Mouse (Mus musculus): ENCODE data around the gene Tctex1d4.

Tctex1d4 gene

DNA sequence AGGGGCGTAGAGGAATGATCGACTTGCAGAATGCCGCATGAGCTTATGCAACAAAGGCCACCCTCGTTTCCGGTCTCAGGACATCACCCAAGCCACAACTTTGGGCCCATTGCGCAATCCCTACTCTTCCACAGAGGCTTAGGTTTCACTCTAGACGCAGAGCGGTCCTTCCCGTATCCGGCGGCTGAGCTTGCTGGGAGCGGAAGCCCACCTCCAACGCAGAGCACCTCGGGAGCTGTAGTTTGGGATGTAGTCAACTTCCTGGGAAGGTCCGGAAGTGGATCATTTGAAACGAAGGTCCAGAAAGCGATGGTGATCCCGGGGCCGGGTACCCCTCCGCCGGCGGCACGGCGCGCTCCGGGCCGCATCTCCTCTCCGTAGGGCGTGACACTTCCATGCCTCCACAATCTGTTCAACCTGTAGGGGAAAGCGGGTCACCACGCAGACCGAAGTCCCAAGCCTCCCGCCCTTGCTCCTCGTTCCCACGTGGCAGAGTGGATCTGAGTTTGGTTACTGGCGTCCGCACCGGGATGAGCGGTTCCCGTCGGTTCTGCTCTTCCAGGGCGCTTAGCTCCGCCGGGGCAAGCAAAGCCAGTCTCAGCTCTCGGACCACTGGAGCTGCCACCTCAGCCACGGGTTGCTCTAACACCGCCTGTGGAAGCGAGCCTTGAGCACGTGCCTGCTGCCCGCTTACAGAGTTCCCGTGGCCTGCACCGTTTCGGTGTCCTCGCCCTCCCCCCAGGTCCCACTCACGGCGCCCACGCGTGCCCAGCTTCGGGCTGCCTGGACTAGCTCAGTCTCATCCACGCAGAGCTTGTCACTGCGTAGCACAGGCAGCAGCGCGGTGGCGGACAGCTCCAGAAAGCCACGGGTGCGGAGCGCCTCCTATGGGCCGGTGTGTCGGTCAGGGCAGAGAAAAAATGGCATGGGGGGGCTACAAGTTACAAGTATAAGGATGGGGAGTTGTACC lies 5.9 kb upstream of the Tctex1d4 start:
- peak; percentile 96 to 97 for DNase-seq

GRCm38 (mm10) chr4:117122209-117122608 lies 4.4 kb upstream of the Tctex1d4 start:
- DNase-seq, result no peak

GRCm38 (mm10) chr4:117123546-117124217 lies 2.9 kb upstream of the Tctex1d4 start:
- no peak for DNase-seq

GRCm38 (mm10) chr4:117124218-117124517 lies 2.4 kb upstream of the Tctex1d4 start:
- DNase-seq, result no peak

DNA sequence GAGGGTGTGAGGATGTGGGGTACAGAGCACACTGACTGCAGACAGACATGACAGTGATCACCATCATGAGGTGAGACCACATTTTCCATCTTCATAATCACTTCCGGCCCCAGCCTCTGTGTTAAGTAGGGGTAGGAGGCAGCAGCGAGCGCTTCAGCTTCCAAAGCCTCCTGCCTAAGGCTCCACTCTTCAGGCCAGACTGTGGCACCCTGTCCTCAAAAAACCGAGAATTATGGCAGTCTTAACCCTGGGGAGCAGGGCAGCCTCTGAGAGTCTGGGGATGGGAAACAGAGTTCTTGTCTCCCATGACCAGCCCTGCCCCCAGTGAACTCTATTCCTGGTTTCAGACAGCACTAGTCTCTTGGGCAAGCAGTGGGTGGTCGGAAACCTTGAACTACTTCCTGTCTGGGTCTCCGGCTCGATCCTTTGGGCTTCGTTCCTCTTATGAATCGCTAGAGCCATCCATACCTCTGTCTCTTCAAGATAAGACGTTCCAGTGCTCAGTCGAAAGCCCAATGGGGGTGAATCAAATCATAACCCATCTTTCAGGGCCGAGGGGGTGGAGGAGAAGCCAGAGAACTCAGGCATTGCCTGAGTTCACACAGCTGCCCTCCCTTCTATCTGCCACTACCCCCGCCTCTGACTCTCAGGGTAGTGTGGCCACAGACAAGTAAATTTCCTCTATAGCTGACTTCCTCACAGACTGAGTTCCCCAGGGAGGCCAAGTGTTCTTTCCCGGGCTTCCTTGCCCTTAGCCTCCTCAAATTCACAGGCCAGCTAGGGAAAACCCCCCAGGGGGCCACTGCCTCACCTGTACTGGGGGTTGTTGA lies 1.9 kb upstream of the Tctex1d4 start:
- peak in 1 of 2 experiments; percentile 33 for DNase-seq

- peak in 1 of 2 experiments; percentile 30 for DNase-seq
Observed at GRCm38 (mm10) chr4:117125348-117125909, 1.2 kb upstream of the Tctex1d4 start, which contains the start of gene Btbd19. Gene Btbd19 (minus strand): TSS chr4:117125725.

DNA sequence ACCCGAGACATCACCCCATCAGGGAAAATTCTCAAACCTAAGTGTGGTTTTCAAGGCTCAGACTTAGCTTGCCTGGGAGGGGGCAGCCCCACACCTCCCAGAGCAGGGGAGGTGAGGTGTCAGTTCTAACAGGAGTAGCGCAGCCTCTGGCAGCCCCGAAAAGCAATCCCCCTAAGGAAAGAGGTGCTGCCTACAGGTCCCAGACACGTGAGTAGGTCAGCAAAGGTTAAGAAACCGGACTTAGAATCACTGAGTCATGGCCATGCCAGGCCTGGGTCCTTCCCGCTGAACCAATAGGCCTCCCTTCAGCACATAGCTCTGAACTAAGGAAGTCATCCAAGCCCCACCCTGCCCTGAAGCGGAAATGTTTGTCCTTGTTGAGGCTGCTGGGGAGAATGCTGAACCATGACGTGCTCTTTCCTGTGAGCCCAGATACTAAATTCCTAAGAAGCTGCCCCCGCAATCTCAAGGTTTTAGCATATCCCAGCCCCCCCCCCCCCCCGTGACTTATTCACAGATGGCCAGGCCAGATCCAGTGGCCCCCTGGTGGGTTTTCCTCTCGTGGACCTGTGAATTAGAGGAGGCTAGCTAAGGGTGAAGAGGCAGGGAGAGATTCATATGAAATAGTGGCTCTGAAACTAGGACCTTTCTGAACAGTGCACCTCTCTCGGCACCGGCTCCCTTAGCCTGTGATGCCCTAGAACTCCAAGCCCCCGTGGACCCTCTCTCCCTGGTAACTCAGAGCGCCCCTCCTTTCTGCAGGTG lies 502 bp upstream of the Tctex1d4 start:
- peak; percentile 75 to 84 for DNase-seq

GRCm38 (mm10) chr4:117127991-117128686 lies 1.5 kb downstream of the Tctex1d4 start:
- DNase-seq, result no peak

DNA sequence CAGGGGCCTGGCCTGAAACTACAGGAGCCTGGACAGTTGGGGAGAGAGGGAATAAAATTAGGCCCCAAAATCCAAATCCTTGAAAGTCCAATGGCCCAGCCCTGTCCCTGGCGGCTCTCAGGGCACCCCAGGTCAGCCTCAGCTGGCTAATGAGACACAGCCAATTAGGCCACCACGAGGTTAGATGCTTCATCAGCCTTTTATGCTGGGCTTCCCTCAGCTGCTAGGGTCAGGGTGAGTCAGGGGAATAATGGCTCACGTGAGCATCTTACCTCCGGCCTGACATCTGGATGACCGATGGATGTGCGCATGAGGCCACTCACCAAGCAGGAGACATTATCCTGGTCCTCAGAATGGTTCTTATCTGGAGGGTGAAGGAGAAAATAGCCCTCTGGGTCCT lies 4.2 kb downstream of the Tctex1d4 start:
- DNase-seq, result no peak

- DNase-seq, result no peak
Observed at GRCm38 (mm10) chr4:117131198-117131597, 4.6 kb downstream of the Tctex1d4 start.

DNA sequence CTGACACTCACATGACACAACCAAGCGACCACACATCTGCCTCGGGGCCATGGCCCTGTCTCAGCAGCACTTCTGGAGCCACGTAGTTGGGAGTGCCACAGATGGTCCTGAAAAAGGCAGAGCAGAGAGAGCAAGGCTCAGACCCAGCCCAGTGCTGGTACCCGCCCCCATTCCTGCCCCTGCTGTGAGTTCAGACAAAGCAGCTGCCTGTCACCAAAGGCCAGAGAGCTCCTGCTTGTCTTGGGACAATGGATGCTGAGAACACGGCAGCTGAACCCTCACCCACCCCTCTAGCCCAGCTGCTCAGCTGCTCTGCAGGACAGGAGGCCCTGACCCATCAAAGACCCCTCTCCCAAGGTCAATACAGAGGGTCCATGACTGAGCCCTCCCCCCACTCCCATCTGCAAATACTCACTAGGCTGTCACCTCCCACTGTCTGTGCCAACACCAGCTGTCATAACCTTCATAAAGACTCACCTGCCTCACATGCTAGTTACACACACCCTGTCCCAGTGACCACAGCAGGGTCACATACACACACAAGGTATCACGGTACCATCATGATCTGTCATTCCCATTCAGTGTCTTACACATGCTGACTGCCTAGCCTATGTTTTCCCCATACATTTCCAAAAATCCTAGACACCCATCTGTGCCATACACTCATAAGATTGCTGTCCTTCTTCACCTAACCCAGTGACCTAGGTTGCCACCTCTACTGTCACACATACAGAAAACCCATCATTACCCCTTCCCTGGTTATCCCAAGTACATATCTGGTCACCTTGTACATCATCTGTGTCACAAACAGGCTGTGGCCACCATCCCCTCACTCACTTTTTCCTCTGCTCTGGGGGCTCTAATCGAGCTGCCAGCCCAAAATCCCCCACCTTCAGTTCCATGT lies 5.5 kb downstream of the Tctex1d4 start:
- no peak for DNase-seq

DNA sequence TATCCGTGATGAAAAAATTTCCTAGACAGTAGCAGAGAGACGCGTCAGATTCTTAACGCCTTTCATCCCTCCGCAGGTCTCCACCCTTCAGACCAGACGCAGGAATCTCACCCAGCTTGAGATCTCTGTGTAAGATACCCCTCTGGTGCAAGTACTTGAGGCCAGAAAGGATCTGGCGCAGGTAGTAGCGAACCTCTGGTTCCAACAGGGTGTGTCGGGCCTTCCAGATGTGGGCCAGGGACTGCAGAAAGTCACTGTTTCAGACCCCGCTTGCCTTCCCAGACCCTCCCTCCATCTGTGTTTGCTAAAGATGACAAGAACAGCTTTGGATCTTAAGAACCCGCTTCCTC lies 6.2 kb downstream of the Tctex1d4 start:
- DNase-seq, result no peak

DNA sequence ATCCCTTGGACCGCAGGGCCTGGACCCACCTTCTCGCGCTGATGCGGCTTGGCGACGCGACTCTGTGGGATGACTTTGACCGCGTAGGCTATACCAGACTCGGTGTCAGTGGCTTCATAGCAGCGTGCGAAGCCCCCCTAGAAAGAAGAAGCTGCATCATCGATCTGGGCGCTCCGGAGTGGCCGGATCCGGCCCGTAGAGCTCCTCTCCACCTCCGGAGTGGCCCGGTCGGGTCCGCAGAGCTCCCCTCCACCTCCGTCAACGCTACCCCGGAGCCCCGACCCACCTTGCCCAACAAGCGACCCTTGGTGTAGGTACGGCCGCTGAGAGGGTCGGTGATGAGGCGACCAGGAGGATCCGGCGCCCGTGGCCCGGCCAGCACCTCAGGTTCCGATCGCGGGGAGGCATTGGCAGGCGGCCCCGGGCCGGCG lies 6.8 kb downstream of the Tctex1d4 start:
- no peak for DNase-seq

DNA sequence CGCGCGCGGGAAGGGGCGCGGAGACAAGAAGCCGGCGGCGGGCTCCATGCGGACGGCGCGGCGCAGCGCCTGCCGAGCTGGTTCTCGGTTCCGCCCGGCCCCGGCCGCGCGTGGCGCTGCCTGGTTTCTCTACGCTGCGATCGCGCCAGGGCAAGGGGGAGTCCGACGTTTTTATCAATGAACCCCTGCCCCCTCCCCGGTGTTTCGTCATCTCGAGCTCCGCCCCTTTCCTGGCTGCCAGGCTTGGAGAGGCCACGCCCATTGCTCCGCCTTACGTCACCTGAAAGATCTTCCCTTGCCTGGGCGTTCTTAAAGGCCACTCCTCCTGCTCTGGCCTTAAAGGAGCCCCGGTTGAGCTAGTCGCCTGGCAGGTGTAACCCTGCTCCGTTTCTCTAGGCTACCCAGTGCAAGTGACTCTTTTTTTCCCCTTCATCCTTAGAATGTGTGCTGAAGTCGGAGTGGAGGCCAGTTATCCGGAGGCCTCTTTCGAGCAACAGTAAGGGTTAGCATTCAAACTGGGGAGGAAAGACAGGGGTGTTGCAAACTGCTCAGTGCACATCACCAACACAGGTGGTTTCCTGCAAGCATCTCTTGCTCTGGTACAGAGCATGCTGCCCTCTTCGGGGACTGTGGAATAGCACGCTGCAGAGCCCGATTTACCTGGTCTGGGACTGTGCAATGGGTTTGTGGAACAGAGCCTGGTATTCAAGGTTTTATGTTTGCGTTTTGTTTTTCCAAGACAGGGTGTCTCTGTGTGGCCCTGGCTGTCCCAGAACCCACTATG lies 7.4 kb downstream of the Tctex1d4 start, which contains the start of gene Plk3:
TSS of gene Plk3 (minus strand) at position 147 of the 784 bp plus-strand sequence.
- peak; percentile 96 to 99 for DNase-seq

- no peak for DNase-seq
Observed at GRCm38 (mm10) chr4:117134601-117134995, 8.0 kb downstream of the Tctex1d4 start.

GRCm38 (mm10) chr4:117136034-117136433 lies 9.4 kb downstream of the Tctex1d4 start:
- peak; percentile 93 to 96 for DNase-seq

DNA sequence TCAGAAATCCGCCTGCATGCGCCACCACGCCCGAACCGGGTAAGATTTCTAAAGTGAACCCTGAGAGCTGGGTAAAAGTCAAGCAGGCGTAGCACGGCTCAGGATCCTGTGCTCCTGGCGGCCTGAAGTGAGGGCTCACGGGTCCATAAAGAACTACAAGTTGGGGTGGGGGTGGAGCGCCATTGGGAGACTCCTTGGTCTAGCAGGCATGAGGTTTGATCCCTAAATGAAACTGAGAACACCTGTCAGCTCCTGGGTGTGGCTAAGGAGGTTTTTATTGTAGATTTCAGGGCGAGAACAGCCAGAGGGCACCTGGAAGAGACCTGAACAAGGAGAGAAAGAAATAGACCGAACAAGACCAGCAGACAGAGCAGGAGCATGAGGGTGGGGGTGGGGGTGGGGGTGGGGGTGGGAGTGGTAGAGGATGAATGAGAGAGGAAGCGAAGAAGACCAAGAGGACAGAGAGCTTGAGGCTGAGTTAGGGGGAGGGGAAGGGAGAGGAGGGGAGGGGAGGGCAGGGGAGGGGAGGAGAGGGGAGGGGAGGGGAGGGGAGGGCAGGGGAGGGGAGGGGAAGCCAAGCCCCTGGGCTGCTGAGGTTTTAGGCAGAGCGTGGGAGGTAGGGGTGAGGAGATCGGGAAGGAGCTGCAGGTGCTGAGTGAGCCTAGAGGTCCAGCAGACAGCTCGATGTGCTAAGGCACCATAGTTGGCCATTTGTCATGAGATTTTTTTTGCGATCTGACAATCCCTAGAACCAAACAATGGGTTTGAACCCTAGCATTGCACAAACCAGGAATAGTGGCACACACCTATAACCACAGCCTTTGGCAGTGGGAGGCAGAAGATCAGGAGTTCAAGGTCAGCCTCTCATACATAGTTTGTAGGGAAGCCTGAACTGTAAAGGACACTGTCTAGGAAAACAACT lies 12.0 kb downstream of the Tctex1d4 start:
- DNase-seq, result no peak

GRCm38 (mm10) chr4:117139217-117139612 lies 12.6 kb downstream of the Tctex1d4 start:
- peak in 1 of 2 experiments; percentile 61 for DNase-seq
